Mouse (Mus musculus) midbrain, embryonic 15.5 days (tissue): ENCODE measurements around the gene Pemt. TPM values are rescaled to one million over a fixed set of nuclear protein-coding genes. Genes with fewer than 3 reads are reported as not detected.

Experiments used
- ATAC-seq: fragments of 200-750 bp; cut with Nextera tagmentation; replicated peaks from 2 replicates; pipeline ENCODE4 v1.8.0; 2017; ENCODE audit warnings: moderate TSS enrichment
- H3K27ac ChIP-seq: fragments of 300-500 bp; sonication (generic); 2 replicates; pipeline ENCODE4 v1.5.1; 2015; ENCODE audit warnings: mild to moderate bottlenecking, inconsistent platforms
- H3K27me3 ChIP-seq: fragments of 300-500 bp; sonication (generic); replicated peaks from 2 replicates; pipeline ENCODE4 v1.6.1; 2015; ENCODE audit warnings: inconsistent platforms
- H3K36me3 ChIP-seq: fragments of 300-500 bp; sonication (generic); replicated peaks from 2 replicates; pipeline ENCODE4 v1.6.1; 2015; ENCODE audit warnings: inconsistent platforms
- H3K4me1 ChIP-seq: fragments of 300-500 bp; sonication (generic); 2 replicates; pipeline ENCODE4 v1.6.1; 2015; ENCODE audit warnings: inconsistent platforms
- H3K4me2 ChIP-seq: fragments of 300-500 bp; sonication (generic); 2 replicates; pipeline ENCODE4 v1.6.1; 2015; ENCODE audit warnings: inconsistent platforms, mild to moderate bottlenecking, moderate library complexity
- H3K4me3 ChIP-seq: fragments of 300-500 bp; sonication (generic); 2 replicates; pipeline ENCODE4 v1.5.1; 2015; ENCODE audit warnings: mild to moderate bottlenecking, inconsistent platforms
- H3K9ac ChIP-seq: fragments of 300-500 bp; sonication (generic); 2 replicates; pipeline ENCODE4 v1.6.1; 2015; ENCODE audit warnings: mild to moderate bottlenecking, inconsistent platforms
- H3K9me3 ChIP-seq: fragments of 300-500 bp; sonication (generic); 2 replicates; pipeline ENCODE4 v1.6.1; 2016; ENCODE audit warnings: inconsistent platforms
- WGBS: fragments of 180-500 bp; shearing (Covaris S2); methylation state at CpG from one replicate; pipeline ENCODE4 v1.1.7; 2015; ENCODE audit warnings: mixed read lengths; 5-methylcytosine and 5-hydroxymethylcytosine counted together
- polyA plus RNA-seq: library from polyadenylated mRNA; unstranded; fragments of >200 nt; fragmentation: Nextera tagmentation; extraction: Ambion mirVana; gene quantifications from 2 replicates; pipeline ENCODE4 v1.2.1, GENCODE M21; 2015

Gene Pemt
- polyA plus RNA-seq, 1 experiment from 2014 or later = 8.4 TPM

DNA sequence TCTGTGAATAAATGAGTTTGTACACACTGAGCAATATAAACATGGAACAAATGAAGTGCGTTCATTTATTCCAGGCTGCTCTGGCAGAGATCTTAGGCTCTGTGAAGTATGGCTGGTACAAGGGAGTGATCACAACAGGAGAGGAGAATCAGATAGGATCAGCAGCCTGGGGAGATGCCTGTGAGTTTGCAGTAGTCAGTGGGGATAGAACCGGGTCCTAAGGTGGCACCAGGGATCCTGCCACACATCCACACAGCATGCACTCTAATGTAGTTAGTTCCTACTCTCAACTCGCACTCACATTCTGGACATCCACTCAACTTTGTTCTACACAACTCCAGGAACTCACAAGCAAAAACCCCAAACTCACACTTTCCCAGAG lies 622 bp downstream of the Pemt start:
- Histone ChIP-seq H3K4me2 (peak overlapping the region; percentile 62), H3K27me3 (no peaks in the 10 kb centered on the region), H3K9ac (peak overlapping the region; percentile 27), H3K4me1 (peaks cover 5% of the 10 kb centered on the region), H3K27ac (peak overlapping the region; percentile 93), H3K9me3 (no peaks in the 10 kb centered on the region), H3K36me3 (no peaks in the 10 kb centered on the region), H3K4me3 (peak overlapping the region; percentile 57)
- ATAC-seq = peak; percentile 42
- WGBS = 7% methylated on average over 3 of the region's 3 CpGs

DNA sequence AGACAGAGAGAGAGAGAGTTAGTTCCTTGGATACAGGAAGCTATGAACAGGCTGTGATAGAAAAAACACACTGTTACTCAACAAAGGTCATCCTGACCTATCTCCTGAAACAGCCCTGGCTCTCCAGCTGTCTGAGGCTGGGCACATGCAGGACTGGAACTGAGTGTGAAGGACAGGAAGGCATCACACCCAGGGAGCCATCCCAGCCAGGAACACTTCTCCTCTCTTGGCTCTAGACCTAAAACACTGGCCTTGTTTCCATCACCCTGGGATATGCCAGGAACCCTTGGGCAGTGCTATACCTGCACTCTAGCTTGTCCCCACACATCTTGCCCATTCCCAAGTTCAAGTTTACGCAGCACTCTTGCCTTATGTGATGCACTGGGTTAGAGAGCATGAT lies 1.5 kb downstream of the Pemt start:
- H3K4me2 ChIP-seq = no peak overlapping the region; the same call in 1 of the 2 replicates
- H3K9ac ChIP-seq = no peak overlapping the region
- no peaks in the 10 kb centered on the region for H3K9me3 ChIP-seq
- H3K4me3 ChIP-seq = no peak overlapping the region
- no peaks in the 10 kb centered on the region for H3K27me3 ChIP-seq
- no peak overlapping the region for H3K27ac ChIP-seq
- no peaks in the 10 kb centered on the region for H3K36me3 ChIP-seq
- no peak for ATAC-seq
- peaks cover 5% of the 10 kb centered on the region for H3K4me1 ChIP-seq
- whole genome bisulfite sequencing = 93% methylated on average over 1 of the region's 1 CpGs

DNA sequence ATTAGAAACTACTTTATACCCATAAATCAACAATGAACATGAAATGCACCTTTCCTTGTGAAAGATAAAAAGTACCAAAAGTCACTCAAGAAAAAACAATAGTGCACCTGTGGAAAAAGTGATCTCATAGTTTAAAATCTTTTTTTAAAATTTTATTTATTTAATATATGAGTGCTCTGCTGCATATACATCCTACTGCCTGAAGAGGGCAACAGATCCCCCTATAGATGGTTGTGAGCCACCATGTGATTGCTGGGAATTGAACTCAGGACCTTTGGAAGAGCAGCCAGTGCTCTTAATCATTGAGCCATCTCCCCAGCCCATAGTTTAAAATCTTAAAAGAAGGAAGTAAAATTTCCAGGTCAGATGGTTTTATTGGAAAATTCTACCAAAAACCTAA lies 4.0 kb downstream of the Pemt start:
- Histone ChIP-seq H3K27me3 (no peaks in the 10 kb centered on the region), H3K4me3 (no peak overlapping the region), H3K9ac (no peak overlapping the region), H3K4me2 (no peak overlapping the region), H3K4me1 (peaks cover 5% of the 10 kb centered on the region), H3K27ac (no peak overlapping the region), H3K9me3 (no peaks in the 10 kb centered on the region), H3K36me3 (no peaks in the 10 kb centered on the region)
- no peak for ATAC-seq

DNA sequence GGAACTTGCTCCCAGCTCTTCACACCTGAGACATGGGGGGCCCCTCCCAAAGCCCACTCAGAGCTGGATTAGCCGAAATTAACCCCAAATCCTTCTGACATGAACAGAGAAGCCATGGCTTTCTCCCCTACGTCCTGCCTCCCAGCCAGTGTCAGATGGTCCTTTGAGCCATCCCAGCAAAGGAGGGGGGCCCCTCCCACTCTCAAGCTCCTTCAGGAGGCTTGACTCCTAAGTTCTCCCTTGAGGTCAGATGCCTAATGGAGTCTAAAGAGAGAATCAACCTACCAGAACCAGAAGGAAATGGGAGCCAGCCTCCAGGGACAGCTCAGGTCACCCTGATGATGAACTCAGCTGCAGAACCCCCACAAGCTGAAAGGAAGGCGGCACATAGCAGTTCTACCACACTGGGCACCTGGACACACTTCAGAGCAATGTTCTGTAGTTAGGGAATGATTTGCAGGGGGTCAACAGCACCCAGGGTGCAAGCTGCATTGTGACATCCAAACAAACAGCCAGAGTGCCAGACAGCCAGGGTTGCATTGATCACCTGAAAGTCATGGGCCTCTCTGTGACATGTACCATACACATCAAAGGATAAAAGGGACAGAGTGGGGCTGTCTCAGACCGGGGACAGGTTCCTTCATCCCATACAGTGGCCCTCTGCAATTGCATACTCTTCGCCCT lies 9.6 kb downstream of the Pemt start:
- no peaks in the 10 kb centered on the region for H3K9me3 ChIP-seq
- 64% methylated on average over 5 of the region's 5 CpGs for WGBS

DNA sequence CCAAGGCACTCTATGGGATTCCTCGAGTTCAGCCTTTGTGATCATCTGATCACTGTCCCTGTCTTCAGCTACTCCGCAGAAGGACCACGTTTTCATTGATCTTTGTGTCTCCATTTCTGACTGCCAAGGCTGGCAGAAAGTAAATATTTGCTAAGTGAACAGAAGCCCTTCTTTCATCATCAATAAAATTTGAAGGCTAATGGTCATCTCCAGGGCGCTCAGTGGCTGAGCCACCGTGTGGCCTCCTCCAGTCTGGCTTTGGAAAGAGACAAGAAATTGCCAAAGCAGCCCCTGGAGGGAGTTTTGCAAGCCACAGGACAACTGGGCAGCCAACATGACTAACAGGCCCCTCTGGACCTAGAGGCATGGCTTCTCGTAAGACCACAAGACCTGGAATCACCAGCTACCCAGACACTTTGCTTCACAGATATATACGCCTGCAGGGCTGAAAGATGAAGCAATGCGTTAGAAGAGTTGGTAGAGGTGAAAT lies 11.3 kb downstream of the Pemt start:
- H3K36me3 ChIP-seq = no peaks in the 10 kb centered on the region
- 83% methylated on average over 8 of the region's 8 CpGs for WGBS
- H3K4me1 ChIP-seq = no peaks in the 10 kb centered on the region
- no peaks in the 10 kb centered on the region for H3K9me3 ChIP-seq
- no peaks in the 10 kb centered on the region for H3K27me3 ChIP-seq
- no peak overlapping the region for H3K4me3 ChIP-seq
- no peak overlapping the region for H3K9ac ChIP-seq
- no peak for ATAC-seq
- no peak overlapping the region for H3K4me2 ChIP-seq
- no peak overlapping the region for H3K27ac ChIP-seq

More for the DNA sequence above, 9.6 kb downstream of the Pemt start:
- Histone ChIP-seq H3K4me3 (no peak overlapping the region), H3K27ac (no peak overlapping the region), H3K27me3 (no peaks in the 10 kb centered on the region), H3K4me2 (no peak overlapping the region), H3K36me3 (no peaks in the 10 kb centered on the region), H3K4me1 (no peaks in the 10 kb centered on the region), H3K9ac (no peak overlapping the region)
- ATAC-seq = no peak

DNA sequence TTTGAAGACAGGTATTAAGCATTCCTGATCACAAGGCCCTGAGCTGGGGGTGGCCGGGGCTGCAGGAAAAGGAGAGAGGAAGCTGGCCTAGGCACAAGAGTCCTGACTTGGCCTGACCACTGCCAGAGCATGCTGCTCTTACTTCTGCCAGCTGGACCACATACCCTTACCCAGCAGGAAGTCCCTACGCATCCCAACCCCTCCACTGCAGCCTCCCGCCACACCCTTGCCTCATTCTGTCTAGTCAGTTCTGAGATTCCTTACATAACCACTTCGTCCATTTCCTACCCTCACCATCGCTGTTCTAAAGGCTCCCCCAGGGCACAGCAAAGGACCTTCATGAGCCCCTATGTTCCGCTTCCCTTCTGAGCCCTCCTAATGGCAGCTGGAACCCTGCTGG lies 12.0 kb downstream of the Pemt start:
- WGBS = 71% methylated on average over 6 of the region's 6 CpGs
- H3K4me1 ChIP-seq = no peaks in the 10 kb centered on the region
- ATAC-seq = no peak

DNA sequence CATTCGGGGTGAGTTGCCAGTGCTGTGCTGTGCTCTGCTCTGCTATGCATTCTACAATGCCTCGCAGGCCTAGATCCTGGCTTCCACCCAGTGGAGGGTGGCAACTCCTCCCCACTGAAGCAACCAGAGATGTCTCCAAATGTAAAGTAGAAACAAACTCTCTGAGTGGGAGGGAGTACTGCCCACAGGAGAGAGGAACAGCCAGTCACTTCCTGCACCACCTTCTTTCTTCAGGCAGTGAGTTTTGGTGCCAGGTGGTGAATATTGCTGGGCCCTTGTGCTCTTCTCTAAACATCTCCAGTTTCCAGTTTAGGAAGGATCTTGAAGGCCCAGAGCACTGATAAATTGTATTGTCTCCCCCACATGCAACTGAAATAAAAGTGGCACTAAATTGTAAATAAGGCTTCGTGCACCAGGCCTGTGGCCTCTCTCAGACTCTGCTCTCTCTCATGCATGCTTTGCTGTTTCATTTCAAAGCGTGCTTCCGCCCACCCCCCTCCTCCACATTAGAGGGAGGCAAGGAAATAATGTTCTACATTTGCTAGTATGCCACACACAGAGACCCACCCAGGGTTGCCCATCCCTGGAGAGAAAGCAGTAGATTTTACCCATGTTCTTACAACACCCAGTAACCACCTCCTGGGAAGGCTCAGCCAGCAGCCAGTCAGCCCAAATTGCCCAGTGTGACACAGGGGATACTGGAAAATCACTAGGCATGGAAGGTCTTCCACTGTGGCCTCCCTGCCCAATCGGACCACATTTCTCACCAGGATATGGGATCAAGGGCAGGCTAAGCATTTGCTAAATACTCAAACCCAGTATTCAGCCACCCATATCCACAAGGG lies 13.5 kb downstream of the Pemt start:
- Histone ChIP-seq H3K27me3 (no peaks in the 10 kb centered on the region), H3K4me2 (no peak overlapping the region), H3K9me3 (no peaks in the 10 kb centered on the region), H3K9ac (no peak overlapping the region), H3K27ac (no peak overlapping the region), H3K4me3 (no peak overlapping the region), H3K4me1 (no peaks in the 10 kb centered on the region), H3K36me3 (no peaks in the 10 kb centered on the region)
- no peak for ATAC-seq
- WGBS = 89% methylated on average over 6 of the region's 6 CpGs

More for the DNA sequence above, 12.0 kb downstream of the Pemt start:
- H3K36me3 ChIP-seq = no peaks in the 10 kb centered on the region
- no peaks in the 10 kb centered on the region for H3K27me3 ChIP-seq
- H3K27ac ChIP-seq = no peak overlapping the region
- no peak overlapping the region for H3K4me2 ChIP-seq
- no peak overlapping the region for H3K4me3 ChIP-seq
- H3K9ac ChIP-seq = no peak overlapping the region
- no peaks in the 10 kb centered on the region for H3K9me3 ChIP-seq

DNA sequence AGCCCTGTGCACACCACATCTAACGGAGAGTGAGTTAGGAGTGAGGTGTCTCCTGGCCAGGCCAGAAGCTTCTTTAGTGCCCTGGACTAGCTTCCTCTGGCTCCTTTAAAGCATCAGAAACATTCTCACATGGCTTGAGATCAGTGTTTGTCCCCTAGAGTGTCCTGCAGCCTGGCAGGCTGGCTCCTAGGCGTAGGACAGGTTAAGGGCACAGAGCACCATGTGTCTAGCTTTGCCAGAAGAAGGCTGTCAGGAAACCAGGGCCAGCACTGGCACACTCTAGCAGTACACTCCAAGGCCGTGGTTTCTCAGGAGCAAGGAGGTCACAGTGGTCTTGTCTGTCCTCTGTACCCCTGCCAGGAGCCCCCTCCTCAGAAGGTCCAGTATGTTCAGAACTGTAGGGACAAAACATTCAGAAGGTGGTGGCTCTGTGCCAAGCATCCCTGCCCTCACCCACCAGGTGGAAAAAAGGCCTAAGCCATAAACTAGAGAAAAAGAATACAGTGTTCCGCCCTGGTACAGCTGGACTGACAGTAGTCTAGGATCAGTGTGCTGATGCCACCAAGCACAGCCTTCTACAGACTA lies 15.4 kb downstream of the Pemt start:
- ATAC-seq = no peak
- Histone ChIP-seq H3K4me2 (no peak overlapping the region), H3K4me3 (no peak overlapping the region), H3K9ac (no peak overlapping the region), H3K9me3 (no peaks in the 10 kb centered on the region), H3K4me1 (no peaks in the 10 kb centered on the region), H3K36me3 (no peaks in the 10 kb centered on the region), H3K27ac (no peak overlapping the region), H3K27me3 (no peaks in the 10 kb centered on the region)
- WGBS = 85% methylated on average over 4 of the region's 4 CpGs

DNA sequence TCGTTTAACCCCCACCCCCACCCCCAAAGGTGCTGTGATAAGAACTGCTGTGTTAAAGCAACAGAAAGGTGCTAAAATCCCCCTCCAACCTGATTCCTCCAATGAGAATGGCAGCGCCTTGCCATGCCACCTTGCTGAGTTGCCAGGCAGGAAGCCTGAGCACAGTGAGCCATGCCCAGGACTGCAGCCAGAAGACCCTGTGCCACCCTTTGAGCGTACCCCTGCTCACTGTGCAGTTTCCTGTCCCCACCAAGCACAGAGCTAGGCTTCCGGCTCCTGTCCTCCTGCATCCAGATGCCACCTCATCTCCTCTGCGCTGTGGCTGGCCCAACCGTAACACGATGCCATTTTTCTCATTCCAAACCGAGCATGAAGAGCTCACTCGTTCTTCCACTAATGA lies 16.3 kb downstream of the Pemt start:
- Histone ChIP-seq H3K9me3 (no peaks in the 10 kb centered on the region), H3K4me3 (no peak overlapping the region), H3K4me2 (no peak overlapping the region), H3K27me3 (no peaks in the 10 kb centered on the region), H3K27ac (no peak overlapping the region), H3K36me3 (no peaks in the 10 kb centered on the region), H3K4me1 (no peaks in the 10 kb centered on the region), H3K9ac (no peak overlapping the region)
- ATAC-seq = no peak
- 69% methylated on average over 9 of the region's 9 CpGs for WGBS

DNA sequence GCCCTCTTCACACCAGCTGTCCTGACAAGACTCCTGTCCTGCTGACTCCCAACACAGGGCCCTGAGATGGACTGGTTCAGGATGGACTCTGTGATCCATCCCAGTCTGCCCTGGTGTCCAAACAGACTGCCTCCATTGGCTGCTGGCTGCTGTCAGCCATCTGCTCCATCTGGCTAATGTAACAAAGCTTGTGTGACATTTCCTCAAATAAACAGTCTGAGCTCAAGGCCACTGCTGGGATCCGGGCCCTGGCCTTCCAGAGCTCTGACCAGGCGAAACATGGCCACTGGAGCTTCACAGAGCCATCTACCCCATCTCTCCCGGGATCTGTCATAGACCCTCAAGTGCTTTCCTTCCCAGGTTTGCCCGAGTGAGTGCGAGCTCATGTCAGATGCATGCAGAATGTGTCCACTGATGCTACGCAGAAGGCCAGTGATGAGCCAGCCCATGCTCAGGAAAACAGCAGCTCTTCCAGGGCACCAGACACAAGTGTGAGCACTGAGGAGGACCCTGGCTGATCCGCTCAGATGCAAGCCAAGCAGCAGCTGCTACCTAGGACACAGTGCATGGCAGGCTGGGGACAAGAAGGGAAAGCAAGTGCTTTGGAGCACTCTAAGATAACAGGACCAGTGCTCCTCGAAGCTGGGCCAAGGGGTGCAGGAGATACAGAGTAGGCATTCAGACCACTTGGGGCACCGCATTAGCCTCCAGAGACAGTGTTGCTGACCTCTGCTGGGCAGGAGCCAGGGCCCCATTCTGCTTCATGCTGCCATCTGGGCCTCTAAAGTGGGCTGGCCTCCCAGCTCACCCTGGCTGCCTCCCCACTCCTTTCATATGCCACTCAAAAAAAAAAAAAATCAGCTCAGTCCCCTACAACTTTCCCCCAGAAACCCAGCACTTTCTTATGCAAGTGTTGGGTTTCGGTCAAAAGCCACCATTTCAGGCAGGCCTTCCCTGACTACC lies 18.1 kb downstream of the Pemt start:
- H3K27me3 ChIP-seq = no peaks in the 10 kb centered on the region
- WGBS = 78% methylated on average over 10 of the region's 10 CpGs
- H3K4me1 ChIP-seq = no peaks in the 10 kb centered on the region
- H3K27ac ChIP-seq = no peak overlapping the region
- H3K4me3 ChIP-seq = no peak overlapping the region
- no peak for ATAC-seq
- no peaks in the 10 kb centered on the region for H3K9me3 ChIP-seq
- no peak overlapping the region for H3K9ac ChIP-seq
- no peak overlapping the region for H3K4me2 ChIP-seq
- no peaks in the 10 kb centered on the region for H3K36me3 ChIP-seq

DNA sequence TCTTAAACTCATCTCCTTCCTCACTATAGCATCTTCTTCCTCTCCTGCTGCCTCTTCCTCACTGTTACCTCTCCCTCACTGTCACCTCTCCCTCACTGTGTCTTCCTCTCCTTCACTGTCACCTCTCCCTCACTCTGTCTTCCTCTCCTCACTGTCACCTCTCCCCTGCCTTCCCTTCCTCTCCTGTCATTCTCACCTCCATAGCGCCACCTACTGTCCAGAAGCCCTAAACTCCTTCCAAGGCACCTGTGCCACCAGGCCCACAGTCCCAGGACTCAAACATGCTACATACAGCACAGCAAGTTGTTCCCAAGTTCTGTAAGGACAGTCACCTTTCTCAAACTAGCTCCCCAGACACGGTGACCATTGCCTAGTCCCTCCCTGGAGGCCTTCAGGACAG lies 19.0 kb downstream of the Pemt start:
- no peaks in the 10 kb centered on the region for H3K27me3 ChIP-seq
- no peak overlapping the region for H3K4me2 ChIP-seq
- H3K9ac ChIP-seq = no peak overlapping the region
- H3K9me3 ChIP-seq = no peaks in the 10 kb centered on the region
- H3K36me3 ChIP-seq = no peaks in the 10 kb centered on the region
- no peak; the same call in 1 of the 2 replicates for ATAC-seq
- no peak overlapping the region for H3K4me3 ChIP-seq
- no peak overlapping the region for H3K27ac ChIP-seq
- no peaks in the 10 kb centered on the region for H3K4me1 ChIP-seq
- WGBS = 7% methylated on average over 2 of the region's 2 CpGs

DNA sequence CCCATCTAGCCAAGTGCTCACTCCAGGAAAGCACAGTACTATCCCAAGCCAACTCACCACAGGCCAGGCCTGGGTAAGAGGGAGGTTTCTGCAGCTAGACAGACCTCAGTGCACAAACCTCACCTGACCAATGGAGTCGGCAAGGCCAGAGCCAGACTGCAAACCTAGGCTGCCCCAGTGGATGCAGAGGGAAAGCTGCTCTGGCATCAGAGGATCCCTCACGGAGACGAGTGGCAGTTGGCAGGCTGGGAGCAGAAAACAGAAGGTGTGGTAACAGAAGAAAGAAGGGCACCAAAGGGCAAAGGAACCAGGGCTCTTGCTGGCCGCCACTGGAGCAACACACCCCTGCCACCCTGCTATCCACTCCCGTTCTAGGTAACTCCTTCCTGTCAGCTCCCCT lies 20.1 kb downstream of the Pemt start:
- no peak for ATAC-seq
- Histone ChIP-seq H3K27me3 (no peaks in the 10 kb centered on the region), H3K4me1 (no peaks in the 10 kb centered on the region), H3K36me3 (no peaks in the 10 kb centered on the region), H3K9ac (no peak overlapping the region), H3K27ac (no peak overlapping the region), H3K4me3 (no peak overlapping the region), H3K4me2 (no peak overlapping the region), H3K9me3 (no peaks in the 10 kb centered on the region)
- 80% methylated on average over 5 of the region's 5 CpGs for WGBS
